Mouse (Mus musculus): Measurements from ENCODE around the gene Ifnar2. TPM values are rescaled to one million over a fixed set of nuclear protein-coding genes. Genes with fewer than 3 reads are reported as not detected.
A peak's percentile ranks its signal among the peaks of the same experiment; 100 is the strongest.

The Ifnar2 gene
- total and polyA plus RNA-seq, 3 experiments: 33.1 to 34.9 (median 34.5) TPM

GRCm38 (mm10) chr16:91416938-91417337 is 44.4 kb downstream of the Ifnar2 start (continued):
- peak; percentile 73; the same call in 1 of the 2 replicates for TF ChIP-seq TCF12 (IDR thresholded peaks at IDR 0.05; ENCODE audit: low read depth, low read length)
- TF ChIP-seq IRF4 (IDR thresholded peaks at IDR 0.05; ENCODE audit: low read depth, low read length): peak; percentile 88
- TF ChIP-seq MXI1 (IDR thresholded peaks at IDR 0.05; ENCODE audit: low read depth, low read length): no peak
- peak; percentile 50 for TF ChIP-seq USF2 (conservative IDR thresholded peaks at IDR 0.05; ENCODE audit: low read depth, low read length)
- TF ChIP-seq ETS1 (conservative IDR thresholded peaks at IDR 0.05; ENCODE audit: low read depth, low read length): peak; percentile 95
- peak; percentile 15 for TF ChIP-seq SMC3 (IDR thresholded peaks at IDR 0.05; ENCODE audit: low read depth, low read length)

- H3K4me2 ChIP-seq (ENCODE audit: insufficient read depth, low read depth, poor library complexity, severe bottlenecking): no peak overlapping the region
- H3K27me3 ChIP-seq (replicated peaks): no peaks in the 10 kb centered on the region
- dilution Hi-C loops (cut with MboI; ENCODE audit: extremely low pct_ligation_motif_present, extremely low pct_unique_long_range_greater_than_20kb, low sequenced_read_pairs): no loop called here
- peaks cover 71 to 92% of the 10 kb centered on the region in 2 experiments for H3K36me3 ChIP-seq (replicated peaks in 1 of 2; ENCODE audit: control insufficient read depth in 1 of 2, insufficient read depth in 1 of 2, low read length in 1 of 2)
- TF ChIP-seq MXI1 (IDR thresholded peaks at IDR 0.05; ENCODE audit: low read depth, low read length) (no peak), KAT2A (IDR thresholded peaks at IDR 0.05; ENCODE audit: insufficient replicate concordance, low read length) (no peak), NELFE (IDR thresholded peaks at IDR 0.05; ENCODE audit: low read depth, low read length) (no peak), ELF1 (IDR thresholded peaks at IDR 0.05; ENCODE audit: low read depth, low read length) (no peak), E2F4 (IDR thresholded peaks at IDR 0.05; ENCODE audit: insufficient replicate concordance, low read depth, low read length) (no peak), PAX5 (IDR thresholded peaks at IDR 0.05; ENCODE audit: low read length) (no peak), SMC3 (IDR thresholded peaks at IDR 0.05; ENCODE audit: low read depth, low read length) (no peak), UBTF (IDR thresholded peaks at IDR 0.05; ENCODE audit: low read depth, low read length) (no peak), MEF2A (IDR thresholded peaks at IDR 0.05; ENCODE audit: borderline replicate concordance, low read depth, low read length) (no peak), MAFK (IDR thresholded peaks at IDR 0.05; ENCODE audit: insufficient replicate concordance, low read length) (no peak), SIN3A (IDR thresholded peaks at IDR 0.05; ENCODE audit: low read length) (no peak), NRF1 (IDR thresholded peaks at IDR 0.05; ENCODE audit: low read depth, low read length) (no peak), MAZ (IDR thresholded peaks at IDR 0.05; ENCODE audit: low read depth, low read length) (no peak)
- peaks cover 21 to 51% of the 10 kb centered on the region in 2 experiments for H3K4me1 ChIP-seq (ENCODE audit: control insufficient read depth in 1 of 2, insufficient read depth in 2 of 2)
- in situ Hi-C loops (cut with MboI; ENCODE audit: low pct_ligation_motif_present, low pct_unique_long_range_greater_than_20kb, low sequenced_read_pairs): no loop called here
- no peak overlapping the region for H3K9ac ChIP-seq (ENCODE audit: insufficient read depth, low read depth)
- no peaks in the 10 kb centered on the region for H3K9me3 ChIP-seq (replicated peaks; ENCODE audit: low read length)
- DNase-seq (ENCODE audit: extremely low read depth): no peak
- H3K27ac ChIP-seq (ENCODE audit: insufficient read depth, low read depth): no peak overlapping the region
- no peaks in the 10 kb centered on the region for H3K79me2 ChIP-seq (replicated peaks; ENCODE audit: control insufficient read depth, extremely low read depth, insufficient read depth, poor library complexity, severe bottlenecking)
- H3K4me3 ChIP-seq (replicated peaks in 1 of 3; ENCODE audit: low read depth in 2 of 3, low read length in 2 of 3, poor library complexity in 1 of 3): no peak overlapping the region
Measured at GRCm38 (mm10) chr16:91418531-91418930, 45.9 kb downstream of the Ifnar2 start.

GRCm38 (mm10) chr16:91425816-91426215 is 53.2 kb downstream of the Ifnar2 start:
- TF ChIP-seq RAD21 (IDR thresholded peaks at IDR 0.05; ENCODE audit: low read depth, low read length): no peak
- no peak for TF ChIP-seq SMC3 (IDR thresholded peaks at IDR 0.05; ENCODE audit: low read depth, low read length)
- no peak for TF ChIP-seq MAZ (IDR thresholded peaks at IDR 0.05; ENCODE audit: low read depth, low read length)
- TF ChIP-seq E2F4 (IDR thresholded peaks at IDR 0.05; ENCODE audit: insufficient replicate concordance, low read depth, low read length): no peak
- no peak for TF ChIP-seq CHD2 (IDR thresholded peaks at IDR 0.05; ENCODE audit: low read length)
- no peak for TF ChIP-seq CTCF (conservative IDR thresholded peaks at IDR 0.05 in 1 of 2, IDR thresholded peaks at IDR 0.05 in 1 of 2; ENCODE audit: low read depth in 2 of 2, low read length in 2 of 2)
- Histone ChIP-seq H3K4me1 (ENCODE audit: control insufficient read depth in 1 of 2, insufficient read depth in 2 of 2) (peaks cover 0 to 23% of the 10 kb centered on the region in 2 experiments; a peak in 2 of 4 replicates), H3K4me3 (replicated peaks in 1 of 3; ENCODE audit: low read depth in 2 of 3, low read length in 2 of 3, poor library complexity in 1 of 3) (no peak overlapping the region), H3K79me2 (replicated peaks; ENCODE audit: control insufficient read depth, extremely low read depth, insufficient read depth, poor library complexity, severe bottlenecking) (no peaks in the 10 kb centered on the region), H3K9ac (ENCODE audit: insufficient read depth, low read depth) (no peak overlapping the region), H3K27me3 (replicated peaks) (no peaks in the 10 kb centered on the region), H3K36me3 (replicated peaks in 1 of 2; ENCODE audit: control insufficient read depth in 1 of 2, insufficient read depth in 1 of 2, low read length in 1 of 2) (peaks cover 55 to 83% of the 10 kb centered on the region in 2 experiments), H3K27ac (ENCODE audit: insufficient read depth, low read depth) (no peak overlapping the region), H3K4me2 (ENCODE audit: insufficient read depth, low read depth, poor library complexity, severe bottlenecking) (no peak overlapping the region), H3K9me3 (replicated peaks; ENCODE audit: low read length) (peaks cover 31% of the 10 kb centered on the region)
- DNase-seq (ENCODE audit: extremely low read depth): no peak
- dilution Hi-C loops (cut with MboI; ENCODE audit: extremely low pct_ligation_motif_present, extremely low pct_unique_long_range_greater_than_20kb, low sequenced_read_pairs) (no loop called here), in situ Hi-C loops (cut with MboI; ENCODE audit: low pct_ligation_motif_present, low pct_unique_long_range_greater_than_20kb, low sequenced_read_pairs) (no loop called here)
